Mouse (Mus musculus) E14TG2a.4 (cell line): ENCODE data around the gene Rpl27.

Source experiments
- CTCF ChIP-seq: conservative IDR thresholded peaks from 2 replicates; pipeline ENCODE4 v1.5.1; 2014; ENCODE audit warnings: low read length
- NANOG ChIP-seq: IDR thresholded peaks from 2 replicates; pipeline ENCODE4 v1.6.1; 2014; ENCODE audit warnings: borderline replicate concordance, low read length, mixed read lengths
- POU5F1 ChIP-seq: IDR thresholded peaks from 2 replicates; pipeline ENCODE4 v1.6.1; 2014; ENCODE audit warnings: low read length, borderline replicate concordance

- TF ChIP-seq CTCF (no peak), NANOG (no peak), POU5F1 (no peak)
These were observed 13.5 kb downstream of the Rpl27 start for GRCm38 (mm10) chr11:101455627-101456026.
